Mouse (Mus musculus): ENCODE measurements around the gene Cep72. TPM values are rescaled to one million over a fixed set of nuclear protein-coding genes. Genes with fewer than 3 reads are reported as not detected.

Gene Cep72
- polyA plus RNA-seq, 1 experiment from 2014 or later = 25.2 TPM

- Histone ChIP-seq H3K27ac (replicated peaks; ENCODE audit: low read depth, low read length) (no peak overlapping the region), H3K4me1 (ENCODE audit: control insufficient read depth, insufficient read depth, low read length) (no peaks in the 10 kb centered on the region), H3K4me3 (ENCODE audit: low read depth, low read length) (no peak overlapping the region), H3K4me2 (ENCODE audit: low read depth, low read length) (no peak overlapping the region), H3K9ac (replicated peaks; ENCODE audit: low read length) (no peak overlapping the region), H3K27me3 (ENCODE audit: control insufficient read depth, insufficient read depth, low read length) (no peaks in the 10 kb centered on the region), H3K36me3 (replicated peaks; ENCODE audit: control insufficient read depth, insufficient read depth, low read depth, low read length) (no peaks in the 10 kb centered on the region), H3K9me3 (replicated peaks; ENCODE audit: control insufficient read depth, low read length) (no peaks in the 10 kb centered on the region)
- no peak for ATAC-seq (replicated peaks; ENCODE audit: insufficient number of reproducible peaks, low FRiP score, low TSS enrichment, low read depth)
- 85% methylated on average over 5 of the region's 5 CpGs for WGBS
- DNase-seq (ENCODE audit: low spot score) = no peak
Observed at GRCm38 (mm10) chr13:73991267-73991666, 70.8 kb downstream of the Cep72 start.

- no peaks in the 10 kb centered on the region for H3K27me3 ChIP-seq (ENCODE audit: control insufficient read depth, insufficient read depth, low read length)
- no peak overlapping the region for H3K9ac ChIP-seq (replicated peaks; ENCODE audit: low read length)
- no peak overlapping the region for H3K4me2 ChIP-seq (ENCODE audit: low read depth, low read length)
- no peaks in the 10 kb centered on the region for H3K4me1 ChIP-seq (ENCODE audit: control insufficient read depth, insufficient read depth, low read length)
- ATAC-seq (replicated peaks; ENCODE audit: insufficient number of reproducible peaks, low FRiP score, low TSS enrichment, low read depth) = no peak
- H3K9me3 ChIP-seq (replicated peaks; ENCODE audit: control insufficient read depth, low read length) = no peaks in the 10 kb centered on the region
- no peak for DNase-seq (ENCODE audit: low spot score)
- WGBS = 65% methylated on average over 2 of the region's 2 CpGs
- H3K4me3 ChIP-seq (ENCODE audit: low read depth, low read length) = no peak overlapping the region
- H3K27ac ChIP-seq (replicated peaks; ENCODE audit: low read depth, low read length) = no peak overlapping the region
- H3K36me3 ChIP-seq (replicated peaks; ENCODE audit: control insufficient read depth, insufficient read depth, low read depth, low read length) = no peaks in the 10 kb centered on the region
Observed at GRCm38 (mm10) chr13:73990761-73991160, 71.3 kb downstream of the Cep72 start.

GRCm38 (mm10) chr13:73990325-73990724, 71.8 kb downstream of the Cep72 start:
- no peak overlapping the region for H3K4me3 ChIP-seq (ENCODE audit: low read depth, low read length)
- no peaks in the 10 kb centered on the region for H3K4me1 ChIP-seq (ENCODE audit: control insufficient read depth, insufficient read depth, low read length)
- no peak overlapping the region for H3K27ac ChIP-seq (replicated peaks; ENCODE audit: low read depth, low read length)
- H3K27me3 ChIP-seq (ENCODE audit: control insufficient read depth, insufficient read depth, low read length) = no peaks in the 10 kb centered on the region
- no peak overlapping the region for H3K9ac ChIP-seq (replicated peaks; ENCODE audit: low read length)
- ATAC-seq (replicated peaks; ENCODE audit: insufficient number of reproducible peaks, low FRiP score, low TSS enrichment, low read depth) (no peak), DNase-seq (ENCODE audit: low spot score) (no peak)
- 78% methylated on average over 5 of the region's 5 CpGs for WGBS
- no peaks in the 10 kb centered on the region for H3K9me3 ChIP-seq (replicated peaks; ENCODE audit: control insufficient read depth, low read length)
- no peak overlapping the region for H3K4me2 ChIP-seq (ENCODE audit: low read depth, low read length)
- H3K36me3 ChIP-seq (replicated peaks; ENCODE audit: control insufficient read depth, insufficient read depth, low read depth, low read length) = no peaks in the 10 kb centered on the region

Other genes starting within 250 kb of the Cep72 start
- 20.1 and 20.2 TPM in 2 replicates for gene Nkd2, start 214.7 kb downstream of the Cep72 start, polyA plus RNA-seq (2014; fragmentation: Nextera tagmentation; extraction: Ambion mirVana)
- gene Trip13, start 124.5 kb downstream of the Cep72 start, polyA plus RNA-seq (2014; fragmentation: Nextera tagmentation; extraction: Ambion mirVana) = 65.1 and 67.4 TPM in 2 replicates
- 62.6 and 66.3 TPM in 2 replicates for gene Brd9, start 124.5 kb downstream of the Cep72 start, polyA plus RNA-seq (2014; fragmentation: Nextera tagmentation; extraction: Ambion mirVana)
- not detected in 2 replicates for gene Zdhhc11, start 98.4 kb downstream of the Cep72 start, polyA plus RNA-seq (2014; fragmentation: Nextera tagmentation; extraction: Ambion mirVana)
- 1.7 and 1.8 TPM in 2 replicates for gene Tppp, start 52.9 kb downstream of the Cep72 start, polyA plus RNA-seq (2014; fragmentation: Nextera tagmentation; extraction: Ambion mirVana)
- not detected in 2 replicates for gene Slc9a3, start 59.2 kb upstream of the Cep72 start, polyA plus RNA-seq (2014; fragmentation: Nextera tagmentation; extraction: Ambion mirVana)
- gene Exoc3, start 146.4 kb upstream of the Cep72 start, polyA plus RNA-seq (2014; fragmentation: Nextera tagmentation; extraction: Ambion mirVana) = 67.4 and 80.6 TPM in 2 replicates
- gene Ahrr, start 230.0 kb upstream of the Cep72 start, polyA plus RNA-seq (2014; fragmentation: Nextera tagmentation; extraction: Ambion mirVana) = 0.95 and 1.5 TPM in 2 replicates